Mouse (Mus musculus) 3134 (cell line): ENCODE measurements around the gene Chd8.
"Not testable (repeated sequence)": the region's sequence is repeated elsewhere in the genome, so short reads cannot be mapped to it uniquely, and the experiment has no call there.

Source experiments
- DNase-seq: peaks from one replicate; pipeline ENCODE4 v3.0.0-alpha.2; 2011; ENCODE audit warnings: low spot score; ENCODE audit not compliant: insufficient read length; ENCODE audit errors: extremely low read depth

The Chd8 gene

GRCm38 (mm10) chr14:52257484-52258213, at the start of gene Chd8:
Gene Chd8 (minus strand): TSS chr14:52257780.
- peak; percentile 99 for DNase-seq

GRCm38 (mm10) chr14:52306100-52306499, 48.5 kb upstream of the Chd8 start:
- no peak for DNase-seq

GRCm38 (mm10) chr14:52304644-52305271, 47.2 kb upstream of the Chd8 start, which contains the start of gene Mettl3:
Gene Mettl3 (minus strand): TSS chr14:52305128.
- peak; percentile 93 for DNase-seq

- not testable (repeated sequence) for DNase-seq
Measured at GRCm38 (mm10) chr14:52303517-52303916, 45.9 kb upstream of the Chd8 start.

- DNase-seq: no peak
Measured at GRCm38 (mm10) chr14:52295558-52296264, 38.1 kb upstream of the Chd8 start.

- no peak for DNase-seq
Measured at GRCm38 (mm10) chr14:52284191-52284590, 26.6 kb upstream of the Chd8 start.

GRCm38 (mm10) chr14:52283629-52284028, 26.0 kb upstream of the Chd8 start:
- no peak for DNase-seq

- no peak for DNase-seq
Measured at GRCm38 (mm10) chr14:52279747-52280120, 22.2 kb upstream of the Chd8 start.

GRCm38 (mm10) chr14:52278932-52279746, 21.6 kb upstream of the Chd8 start, which contains the start of the genes Tox4 and Rab2b:
Gene Tox4 (plus strand): TSS chr14:52279146.
Gene Rab2b (minus strand): TSS chr14:52279545.
- DNase-seq: peak; percentile 98

GRCm38 (mm10) chr14:52277210-52277609, 19.6 kb upstream of the Chd8 start:
- DNase-seq: no peak

GRCm38 (mm10) chr14:52272781-52273180, 15.2 kb upstream of the Chd8 start:
- DNase-seq: no peak

GRCm38 (mm10) chr14:52256311-52257175, 1.0 kb downstream of the Chd8 start:
- DNase-seq: no peak

- DNase-seq: no peak
Measured at GRCm38 (mm10) chr14:52246129-52246528, 11.5 kb downstream of the Chd8 start.

- DNase-seq: no peak
Measured at GRCm38 (mm10) chr14:52244690-52245042, 12.9 kb downstream of the Chd8 start.

GRCm38 (mm10) chr14:52244041-52244689, 13.4 kb downstream of the Chd8 start:
- DNase-seq: peak; percentile 84

GRCm38 (mm10) chr14:52236216-52236615, 21.4 kb downstream of the Chd8 start:
- DNase-seq: no peak

- DNase-seq: no peak
Measured at GRCm38 (mm10) chr14:52235165-52235564, 22.4 kb downstream of the Chd8 start.

- DNase-seq: no peak
Measured at GRCm38 (mm10) chr14:52232249-52232648, 25.3 kb downstream of the Chd8 start.

- DNase-seq: no peak
Measured at GRCm38 (mm10) chr14:52225972-52226371, 31.6 kb downstream of the Chd8 start.
